Mouse (Mus musculus): ENCODE results near the gene Ptger3.

GRCm38 (mm10) chr3:157686105-157686504 is 119.4 kb downstream of the Ptger3 start:
- TF ChIP-seq POLR2A (IDR thresholded peaks at IDR 0.05; ENCODE audit: insufficient read length, low read depth) (no peak), TCF12 (IDR thresholded peaks at IDR 0.05; ENCODE audit: insufficient read depth, poor library complexity, severe bottlenecking) (no peak), USF1 (IDR thresholded peaks at IDR 0.05; ENCODE audit: low read depth) (no peak), POLR2AphosphoS2 (IDR thresholded peaks at IDR 0.05; ENCODE audit: insufficient read length, low read depth) (no peak)
